Mouse (Mus musculus): ENCODE measurements around the gene Cep72.
"Not testable (repeated sequence)": the region's sequence is repeated elsewhere in the genome, so short reads cannot be mapped to it uniquely, and the experiment has no call there.

Cep72 gene

DNA sequence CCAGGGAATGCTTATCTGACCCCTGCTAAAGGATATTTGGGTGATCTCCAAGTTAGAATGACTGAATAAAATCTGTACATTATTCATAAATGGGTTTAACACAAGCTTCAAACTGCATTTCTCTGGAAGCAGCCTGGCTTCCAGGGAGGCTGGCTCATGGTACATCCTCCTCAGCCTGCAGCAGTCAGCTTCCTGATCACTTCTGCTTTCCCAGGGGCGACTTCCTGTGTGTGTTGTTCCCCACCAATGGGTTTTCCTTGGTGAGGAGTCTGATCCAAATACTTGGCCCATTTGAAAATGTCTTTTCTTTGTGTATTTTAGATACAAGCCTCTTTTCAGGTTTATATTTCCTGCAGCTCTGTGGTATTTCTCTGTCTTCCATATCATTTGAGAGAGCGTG is 33.1 kb downstream of the Cep72 start:
- DNase-seq, result no peak

DNA sequence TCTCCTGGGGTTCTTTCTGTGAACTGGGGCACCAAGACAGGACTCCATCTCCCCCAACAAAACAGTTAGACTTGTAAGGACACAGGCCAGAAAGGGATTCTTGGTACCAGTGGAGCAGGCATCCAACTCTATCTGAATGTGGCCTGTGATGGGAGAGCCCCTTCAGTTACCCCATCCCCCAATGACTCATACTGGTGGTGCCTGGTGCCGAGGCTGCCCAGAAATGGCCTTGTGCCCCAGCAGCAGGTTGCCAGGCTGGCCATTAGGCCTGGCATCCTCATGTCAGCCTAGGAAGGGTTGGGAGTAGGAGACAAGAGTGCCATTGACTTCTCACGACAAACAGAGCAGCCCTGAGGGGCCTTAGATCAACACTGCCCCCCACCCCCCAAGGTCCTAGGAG is 34.0 kb downstream of the Cep72 start:
- no peak for DNase-seq

DNA sequence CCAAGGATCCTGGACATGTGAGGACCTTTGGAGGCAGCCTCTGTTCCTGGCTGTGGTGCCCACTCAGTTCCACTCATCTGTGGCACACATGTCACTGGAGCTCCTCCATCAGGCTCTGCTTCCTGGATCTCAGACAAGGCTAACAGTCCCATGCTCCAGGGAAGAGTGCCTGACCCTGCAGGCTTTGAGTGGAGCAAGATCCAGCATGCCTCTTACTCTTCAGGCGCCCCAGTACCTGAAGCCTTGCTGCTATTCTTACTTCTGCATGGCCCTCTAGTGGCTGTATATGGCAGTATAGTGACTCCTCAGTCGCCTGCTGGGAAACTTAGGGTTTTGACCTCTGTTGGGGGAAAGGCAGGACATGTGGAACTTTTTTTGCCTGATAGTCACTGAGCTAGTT is 35.9 kb downstream of the Cep72 start:
- peak; percentile 63 for DNase-seq

GRCm38 (mm10) chr13:74025151-74026081 is 36.7 kb downstream of the Cep72 start:
- DNase-seq, result peak; percentile 61

- not testable (repeated sequence) for DNase-seq
These were observed 43.1 kb downstream of the Cep72 start for GRCm38 (mm10) chr13:74019006-74019405.

DNA sequence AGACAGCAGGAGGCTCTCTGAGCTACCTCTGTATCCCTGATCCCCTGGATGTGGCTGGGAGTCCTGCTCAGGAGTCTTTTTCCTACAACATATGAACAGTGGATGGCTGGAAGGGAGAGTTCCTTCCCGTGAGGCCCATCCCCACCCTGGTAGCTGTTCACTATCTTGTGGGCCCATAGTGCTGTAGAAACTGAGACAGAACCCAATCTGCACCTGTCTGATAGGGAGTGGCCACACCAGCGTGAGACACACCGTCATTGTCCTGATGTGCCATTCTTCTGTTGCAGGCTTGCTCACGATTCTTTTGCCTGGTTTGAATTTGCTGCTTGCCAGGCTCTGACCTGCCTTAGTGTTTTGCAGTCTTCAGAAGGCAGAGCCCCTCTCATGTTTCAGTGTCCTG is 44.7 kb downstream of the Cep72 start:
- DNase-seq, result no peak

- no peak for DNase-seq
These were observed 46.2 kb downstream of the Cep72 start for GRCm38 (mm10) chr13:74015908-74016307.

- DNase-seq, result no peak
These were observed 51.4 kb downstream of the Cep72 start for GRCm38 (mm10) chr13:74010678-74011077.

DNA sequence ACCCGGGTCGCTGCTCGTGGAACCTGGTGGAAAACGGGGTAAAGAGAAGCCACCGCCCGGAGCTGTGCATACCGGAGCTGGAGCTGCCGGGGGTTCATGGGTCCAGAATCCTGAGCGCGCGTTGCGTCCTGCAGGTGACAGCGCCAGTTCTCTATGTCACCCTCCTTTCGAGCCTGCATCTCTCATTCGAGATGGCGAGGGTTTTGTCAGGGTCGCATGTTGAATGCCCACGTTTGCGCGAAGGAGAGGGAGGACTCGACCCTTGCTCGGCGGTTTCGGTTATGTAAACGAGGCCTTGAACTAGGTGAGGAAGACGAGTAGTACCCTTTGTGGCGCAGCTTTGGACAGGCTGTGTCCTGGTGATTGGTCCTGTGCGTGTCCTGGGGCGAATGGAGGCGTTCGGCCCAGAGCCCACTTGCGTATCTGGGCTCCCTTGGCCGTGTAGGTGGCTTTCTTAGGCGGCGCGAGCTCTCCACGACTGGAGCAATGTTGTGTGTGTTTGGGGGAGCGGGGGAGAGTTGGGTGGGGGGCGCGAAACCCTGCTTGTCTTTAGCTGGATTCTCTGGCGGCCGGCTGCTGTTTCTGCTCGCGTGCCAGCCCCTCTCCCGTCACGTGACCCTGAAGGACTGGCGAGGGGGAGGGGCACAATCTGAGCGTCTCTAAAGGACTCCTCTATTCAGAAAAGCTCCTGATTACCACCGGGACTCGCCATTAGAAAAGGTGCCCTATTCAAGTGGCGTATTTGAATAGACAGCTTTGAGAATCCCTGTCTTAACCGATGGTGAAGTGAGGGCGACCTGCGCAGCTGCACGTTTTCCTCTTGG is 52.1 kb downstream of the Cep72 start:
- peak; percentile 76 for DNase-seq

DNA sequence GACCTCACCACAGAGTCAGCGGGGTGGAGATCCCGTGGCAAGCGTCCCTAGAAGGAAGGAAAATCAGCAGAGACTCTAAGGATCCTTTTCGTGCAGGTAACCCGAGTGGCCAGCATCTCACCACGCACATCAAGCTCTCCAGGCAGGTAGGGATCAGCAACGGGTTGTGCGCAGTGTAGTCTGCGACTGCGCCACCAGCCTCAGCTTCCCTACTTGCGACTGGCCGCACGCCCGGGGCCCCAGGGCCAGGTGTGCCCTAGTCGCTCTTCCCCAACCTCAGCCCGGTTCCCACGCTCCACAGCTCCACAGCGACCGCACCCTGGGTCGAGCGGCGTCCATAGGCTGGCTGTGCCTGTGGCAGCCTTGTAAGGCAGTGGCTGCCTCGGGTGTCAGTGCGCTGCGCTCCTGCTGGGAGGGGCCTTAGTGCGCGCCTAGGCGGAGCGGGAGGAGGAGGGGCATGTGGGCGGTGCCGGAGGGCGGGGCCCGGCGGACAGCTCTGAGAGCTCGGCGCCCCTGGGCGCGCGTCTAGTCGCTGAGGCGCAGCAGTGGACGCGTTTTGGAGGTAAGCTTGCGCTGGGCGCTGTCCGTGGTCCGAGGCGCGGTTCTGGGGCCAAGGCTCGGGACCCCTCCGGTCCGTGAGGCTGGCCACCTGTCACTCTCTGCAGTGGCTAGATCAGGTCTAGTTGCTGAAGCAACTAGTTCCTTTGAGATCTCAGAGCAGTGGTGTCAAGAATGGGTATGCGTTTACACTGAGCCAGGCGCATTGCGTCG is 53.0 kb downstream of the Cep72 start, which contains the start of gene Tppp:
TSS of gene Tppp (plus strand) at position 460 of the 771 bp plus-strand sequence.
- DNase-seq, result peak; percentile 96

DNA sequence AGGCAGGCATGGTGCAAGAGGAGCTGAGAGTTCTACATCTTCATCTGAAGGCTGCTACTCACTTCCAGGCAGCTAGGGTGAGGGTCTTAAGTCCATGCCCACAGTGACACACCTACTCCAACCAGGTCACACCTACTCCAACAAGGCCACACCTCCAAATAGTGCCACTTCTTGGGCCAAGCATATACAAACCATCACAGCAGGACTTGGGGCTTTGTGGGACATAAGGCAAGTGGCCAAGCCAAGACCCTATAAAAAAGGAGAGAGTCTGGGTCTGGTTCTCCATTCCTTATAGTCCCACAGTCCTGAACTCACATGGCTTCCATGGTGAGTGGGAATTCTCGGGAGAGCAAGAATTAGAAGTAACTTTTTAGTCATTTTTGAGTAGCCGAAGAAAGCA is 53.9 kb downstream of the Cep72 start:
- DNase-seq, result not testable (repeated sequence)

GRCm38 (mm10) chr13:74006881-74007280 is 55.2 kb downstream of the Cep72 start:
- DNase-seq, result not testable (repeated sequence)

DNA sequence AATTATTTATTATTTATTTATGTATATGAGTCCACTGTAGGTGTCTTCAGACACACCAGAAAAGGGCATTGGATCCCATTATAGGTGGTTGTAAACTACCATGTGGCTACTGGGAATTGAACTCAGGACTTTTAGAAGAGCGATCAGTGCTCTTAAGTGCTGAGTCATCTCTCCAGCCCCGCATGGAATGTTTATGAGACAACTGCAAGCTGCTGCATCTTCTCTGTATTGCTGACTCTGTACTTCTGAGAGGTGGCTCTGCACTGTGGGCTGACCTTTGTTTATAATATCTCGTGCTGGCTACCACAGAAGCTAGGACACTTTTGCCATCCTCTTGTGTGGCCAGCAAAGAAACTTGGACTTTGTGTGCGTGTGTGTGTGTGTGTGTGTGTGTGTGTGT is 60.6 kb downstream of the Cep72 start:
- DNase-seq, result no peak

DNA sequence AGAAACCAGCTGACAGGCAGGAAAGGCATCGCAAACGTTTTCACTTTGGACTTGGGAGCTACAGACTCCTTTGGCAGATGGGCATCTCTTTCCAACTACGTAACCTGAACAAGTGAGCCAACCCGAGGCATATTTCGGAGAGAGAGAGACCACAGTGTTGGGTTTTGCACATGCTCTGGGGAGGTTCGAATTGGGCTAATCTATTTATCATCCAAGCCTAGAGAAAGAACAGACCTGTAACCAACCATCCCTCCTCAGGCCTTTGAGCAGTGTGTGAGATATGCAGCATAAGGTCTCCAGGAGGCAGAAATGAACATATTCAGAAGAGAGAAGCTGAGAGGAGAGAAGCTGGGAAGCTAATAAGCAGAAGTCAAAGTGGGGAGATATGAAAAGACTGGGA is 61.1 kb downstream of the Cep72 start:
- no peak for DNase-seq

GRCm38 (mm10) chr13:74000519-74000918 is 61.6 kb downstream of the Cep72 start:
- DNase-seq, result no peak

GRCm38 (mm10) chr13:73996456-73996855 is 65.6 kb downstream of the Cep72 start:
- no peak for DNase-seq

DNA sequence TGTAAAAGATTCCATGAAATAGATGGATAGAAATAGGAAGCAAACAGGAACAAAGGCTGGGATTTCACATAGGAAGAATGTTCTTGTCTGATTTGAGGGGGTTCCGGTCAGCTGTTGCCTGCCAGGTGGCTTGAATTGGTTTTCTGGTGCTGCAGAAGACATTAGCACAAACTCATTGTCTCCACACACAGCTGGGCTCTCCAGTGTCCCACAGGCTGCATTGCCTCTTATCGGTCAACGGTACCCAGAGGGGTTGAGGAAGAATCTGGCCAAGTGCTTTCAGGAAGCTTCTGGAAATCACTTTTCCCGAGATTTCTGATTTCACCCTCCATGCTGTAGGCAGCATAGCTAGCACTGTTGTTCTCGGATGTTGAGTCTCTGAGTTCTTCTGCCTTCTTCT is 70.8 kb downstream of the Cep72 start:
- DNase-seq, result no peak

DNA sequence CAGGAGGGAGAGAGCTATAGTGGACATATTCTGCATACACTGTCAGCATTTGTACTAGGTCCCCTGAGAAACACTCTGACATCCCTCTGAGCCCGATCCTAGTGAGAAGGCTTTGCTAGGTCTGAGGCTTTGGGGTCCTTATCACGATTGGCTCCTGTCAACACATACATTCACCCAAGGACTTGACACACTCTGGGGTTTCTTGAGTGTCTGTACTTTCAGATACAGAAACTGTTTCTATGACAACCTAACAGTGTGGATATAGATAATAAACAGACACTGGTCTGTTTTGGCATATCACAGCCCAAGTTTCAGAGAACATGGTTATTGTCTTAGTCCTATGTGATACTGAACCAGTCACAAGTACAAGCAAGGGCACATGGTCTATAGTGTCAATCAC is 71.3 kb downstream of the Cep72 start:
- no peak for DNase-seq

GRCm38 (mm10) chr13:73990325-73990724 is 71.8 kb downstream of the Cep72 start:
- no peak for DNase-seq
